ENCODE assay signal across 9 mouse cellular contexts in the genomic region with DNA sequence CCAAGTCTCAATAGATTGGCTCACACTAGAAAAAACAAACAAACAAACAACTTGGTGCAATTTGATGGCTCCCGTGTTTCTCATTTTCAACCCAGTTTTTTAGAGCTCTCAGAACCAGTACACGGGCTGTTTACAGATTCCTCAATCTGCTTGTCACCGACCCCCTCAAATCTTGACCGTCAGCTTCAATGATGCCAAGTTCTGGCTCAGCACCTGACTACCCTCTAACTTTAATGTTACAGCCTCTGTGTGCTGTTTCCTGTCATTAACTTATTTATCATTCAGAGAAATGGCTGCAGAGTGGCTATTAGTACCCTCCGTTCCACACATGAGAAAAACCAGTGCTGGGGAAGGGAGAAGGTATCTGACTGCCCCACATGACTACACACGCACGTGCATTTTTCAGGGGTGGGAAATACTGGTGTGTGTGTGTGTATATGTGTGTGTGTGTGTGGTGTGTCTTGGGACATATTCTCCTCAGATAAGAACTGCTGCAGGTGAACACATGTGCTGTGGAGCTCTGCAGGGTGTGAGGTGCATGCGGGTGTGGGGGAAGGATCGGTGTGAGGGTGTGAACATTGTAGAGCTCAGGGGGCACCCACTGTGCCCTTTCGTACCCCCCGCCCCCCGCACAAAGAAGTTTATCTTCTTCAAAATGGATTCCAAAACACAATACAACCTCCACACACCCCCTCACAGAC.
DNase-seq lines count a peak whose midpoint lies in the region; ATAC-seq and TF ChIP-seq lines count a peak whose summit lies in the region.
"Had no signal": no experiment of that assay in that cellular context is flagged by ENCODE, and none has a peak within 500 bp of the region (broad histone marks: within the 10 kb centered on the region; RNA-seq: fewer than 3 reads in every experiment).

No protein-coding gene starts in this region.

- peak overlapping the region; percentile 30 for H3K4me2 ChIP-seq in heart, embryonic 16.5 days (ENCODE audit: low read depth, low read length)
- peak overlapping the region; percentile 22 for H3K4me2 ChIP-seq in liver, embryonic 14.5 days (ENCODE audit: low read depth)

- no peak for TF ChIP-seq CTCF in liver, embryonic 14.5 days (IDR thresholded peaks at IDR 0.05; ENCODE audit: low read depth)

- intact Hi-C loops in heart, postnatal 10 days (cut with DNase I), result loop anchor here (1.0 to 10.0 kb wide), 5 partner anchors 56 to 540 kb away; no protein-coding TSS in a partner anchor

- peak overlapping the region; percentile 84 for H3K27ac ChIP-seq in heart, embryonic 16.5 days (ENCODE audit: low read length)
- peak overlapping the region; percentile 99 for H3K27ac ChIP-seq in liver, embryonic 14.5 days

- H3K4me1 ChIP-seq in heart, embryonic 16.5 days (ENCODE audit: control insufficient read depth, insufficient read depth, low read length), result peaks cover 22% of the 10 kb centered on the region
- H3K4me1 ChIP-seq in liver, embryonic 14.5 days (replicated peaks; ENCODE audit: control insufficient read depth in 2 of 2, insufficient read depth in 2 of 2, low read length in 1 of 2), result peaks cover 45 to 55% of the 10 kb centered on the region in 2 experiments

- no peak overlapping the region for H3K9ac ChIP-seq in heart, embryonic 16.5 days (ENCODE audit: low read length)
- H3K9ac ChIP-seq in liver, embryonic 14.5 days (replicated peaks), result peak overlapping the region; percentile 7

- ATAC-seq in heart, embryonic 16.5 days (replicated peaks; ENCODE audit: extremely low read depth, insufficient read depth, low FRiP score), result no peak
- no peak for ATAC-seq in liver, embryonic 14.5 days (ENCODE audit: insufficient read depth)

- no peaks in the 10 kb centered on the region for H3K9me3 ChIP-seq in heart, embryonic 16.5 days (replicated peaks; ENCODE audit: control insufficient read depth, low read length)
- H3K9me3 ChIP-seq in liver, embryonic 14.5 days (ENCODE audit: control insufficient read depth, low read length), result no peaks in the 10 kb centered on the region

- TF ChIP-seq EP300 in liver, embryonic 14.5 days (IDR thresholded peaks at IDR 0.05; ENCODE audit: low read depth), result no peak

- no peaks in the 10 kb centered on the region for H3K27me3 ChIP-seq in heart, embryonic 16.5 days (ENCODE audit: control insufficient read depth, insufficient read depth, low read length)
- H3K27me3 ChIP-seq in liver, embryonic 14.5 days (ENCODE audit: control insufficient read depth, insufficient read depth, low read length), result no peaks in the 10 kb centered on the region

- whole genome bisulfite sequencing in heart, embryonic 16.5 days, result 50% methylated on average over 12 of the region's 12 CpGs
- 27% methylated on average over 12 of the region's 12 CpGs for WGBS in liver, embryonic 14.5 days (ENCODE audit: insufficient replicate concordance)

- DNase-seq in heart, adult 11 months, result peak; percentile 73
- no peak for DNase-seq in heart, postnatal 10 days
- peak; percentile 13 for DNase-seq in CD4-positive, CD25-positive, alpha-beta regulatory T cell, adult 2 months (ENCODE audit: low read depth, low spot score)
- no peak for DNase-seq in liver, embryonic 14.5 days (ENCODE audit: low read depth in 3 of 3, low spot score in 3 of 3)
- DNase-seq in right cerebral cortex, postnatal 14 days, result no peak
- DNase-seq in right cerebral cortex, postnatal 4 days, result no peak
- no peak for DNase-seq in cerebellum, adult 18-20 months

- H3K36me3 ChIP-seq in heart, embryonic 16.5 days (ENCODE audit: control insufficient read depth, insufficient read depth), result no peaks in the 10 kb centered on the region
- H3K36me3 ChIP-seq in liver, embryonic 14.5 days (replicated peaks; ENCODE audit: control insufficient read depth, insufficient read depth, low read depth), result no peaks in the 10 kb centered on the region

- H3K4me3 ChIP-seq in heart, embryonic 16.5 days (ENCODE audit: low read length), result no peak overlapping the region
- no peak overlapping the region for H3K4me3 ChIP-seq in liver, embryonic 14.5 days (ENCODE audit: insufficient read depth in 1 of 2, low read depth in 2 of 2, low read length in 2 of 2)
- H3K4me3 ChIP-seq: left cerebral cortex, adult 2 months had no signal

Comparison
In these comparisons a context has a peak if more than half of its experiments do, and no peak if none do; other contexts are left out.
1. DNase-seq: peak in heart, adult 11 months (single experiment) and CD4-positive, CD25-positive, alpha-beta regulatory T cell, adult 2 months (single experiment); none in heart, postnatal 10 days (0 of 2), liver, embryonic 14.5 days (0 of 3), right cerebral cortex, postnatal 14 days (single experiment), right cerebral cortex, postnatal 4 days (single experiment) and cerebellum, adult 18-20 months (0 of 2).